Mouse (Mus musculus): Measurements from ENCODE around the gene Hist1h4b.
"Not testable (repeated sequence)": the region's sequence is repeated elsewhere in the genome, so short reads cannot be mapped to it uniquely, and the experiment has no call there.

Hist1h4b gene

DNA sequence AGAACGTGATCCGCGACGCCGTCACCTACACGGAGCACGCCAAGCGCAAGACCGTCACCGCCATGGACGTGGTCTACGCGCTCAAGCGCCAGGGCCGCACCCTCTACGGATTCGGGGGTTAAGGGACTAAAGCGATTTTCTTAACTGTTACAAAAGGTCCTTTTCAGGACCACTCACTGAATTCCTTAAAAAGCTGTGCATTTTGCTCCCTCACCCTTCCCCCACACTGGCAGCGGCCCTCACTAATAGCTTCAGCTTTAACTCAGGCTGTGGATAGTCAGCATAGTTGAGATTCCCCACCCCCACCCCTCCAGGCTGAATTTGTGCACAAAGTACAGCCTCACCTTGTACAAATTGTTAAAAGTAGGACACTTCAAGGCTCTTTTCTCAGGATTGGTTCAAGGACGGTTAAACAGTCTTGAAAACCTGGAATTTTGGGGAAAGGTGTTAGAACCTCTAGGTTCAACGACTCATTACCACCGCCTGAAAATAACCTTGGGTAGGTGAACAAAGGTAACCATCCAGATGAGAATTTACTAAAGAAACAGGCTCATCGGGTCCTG is 479 bp downstream of the Hist1h4b start:
- no peak for DNase-seq (ENCODE audit: low spot score)

DNA sequence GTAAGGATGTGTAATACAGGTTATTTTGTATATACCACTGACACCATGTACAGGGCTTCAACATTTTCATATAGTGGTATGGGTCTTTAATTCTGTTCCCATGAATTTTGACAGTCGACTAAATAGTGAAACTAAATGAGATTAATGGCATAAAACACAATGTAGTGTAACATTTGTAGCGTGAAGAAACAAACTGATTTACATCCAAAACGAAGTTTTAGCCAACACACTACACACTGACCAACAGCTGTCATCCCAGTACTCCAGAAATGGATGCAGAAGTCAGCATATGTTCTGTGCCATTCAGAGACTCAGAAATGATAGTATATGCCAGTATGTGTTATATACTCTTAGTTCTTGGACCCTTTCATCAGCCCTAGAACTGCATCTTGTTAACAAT is 1.1 kb downstream of the Hist1h4b start:
- peak; percentile 33 for DNase-seq (ENCODE audit: low spot score)

DNA sequence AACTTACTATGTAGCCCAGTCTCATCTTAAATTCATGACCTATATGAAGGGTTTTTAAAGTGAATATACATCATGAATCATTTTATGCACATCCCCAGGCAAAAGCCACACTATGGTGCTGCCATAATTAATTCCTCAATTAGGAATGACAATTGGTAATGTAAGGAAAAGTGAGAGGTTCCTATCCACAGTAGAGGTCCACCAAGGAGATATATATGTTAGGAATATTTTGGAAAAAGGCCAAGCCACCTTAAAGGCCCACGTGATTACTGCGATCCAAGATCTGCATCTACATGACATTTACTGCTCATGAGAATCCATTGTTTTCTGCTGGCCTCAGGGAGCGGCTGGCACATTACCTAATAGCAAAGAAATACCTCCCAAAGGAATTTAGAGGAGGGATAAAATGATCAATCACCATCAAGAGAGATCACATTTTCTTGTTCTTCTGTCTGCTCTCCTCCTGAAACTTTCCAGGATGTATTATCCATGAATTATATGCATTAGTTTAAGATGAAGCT is 2.5 kb downstream of the Hist1h4b start:
- DNase-seq (ENCODE audit: low spot score) = no peak

DNA sequence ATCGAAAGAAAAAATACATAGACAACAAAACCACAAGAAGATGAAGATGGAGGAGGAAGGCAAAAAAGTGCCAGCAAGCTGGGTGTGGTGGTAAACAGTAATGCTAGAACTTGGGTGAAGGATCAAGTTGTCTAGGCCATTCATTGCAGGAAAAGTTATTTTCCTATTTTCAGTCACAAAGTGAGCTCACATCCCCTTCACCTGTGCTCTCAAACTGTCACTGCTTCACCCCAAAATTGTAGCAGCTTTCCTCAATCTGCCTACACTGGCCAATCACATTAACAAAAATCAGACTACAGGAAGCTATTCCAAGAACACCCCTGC is 3.1 kb downstream of the Hist1h4b start:
- DNase-seq (ENCODE audit: low spot score) = no peak

DNA sequence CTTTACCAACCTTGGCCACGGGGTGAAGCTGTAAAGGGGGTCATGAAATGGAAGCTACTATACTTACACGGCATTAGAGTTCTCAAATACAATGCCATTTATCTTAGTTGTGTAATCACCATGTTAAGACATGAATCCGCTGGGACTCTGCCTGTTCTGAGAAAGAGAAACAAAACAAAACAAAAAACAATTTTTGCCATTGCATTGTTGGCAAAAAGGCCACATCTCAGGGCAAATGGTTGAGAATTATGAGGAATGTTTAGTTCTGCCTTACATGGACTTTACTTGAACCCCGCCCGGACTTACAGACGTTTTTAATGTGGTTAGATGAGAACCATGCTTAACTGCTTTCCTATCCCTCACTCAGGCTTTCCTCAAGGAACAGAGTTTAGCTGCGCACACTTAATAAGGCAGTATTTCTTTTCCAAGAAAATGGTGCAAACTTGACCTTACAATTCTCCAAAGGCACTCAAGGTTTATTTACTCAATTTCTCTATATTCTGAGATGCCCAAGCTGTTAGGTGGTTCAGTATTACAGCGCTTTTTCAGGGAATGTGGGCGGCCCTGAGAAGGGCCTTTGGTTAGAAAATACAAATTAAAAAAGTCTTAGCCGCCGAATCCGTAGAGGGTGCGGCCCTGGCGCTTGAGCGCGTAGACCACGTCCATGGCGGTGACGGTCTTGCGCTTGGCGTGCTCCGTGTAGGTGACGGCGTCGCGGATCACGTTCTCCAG is 3.6 kb downstream of the Hist1h4b start:
- peak; percentile 78 for DNase-seq (ENCODE audit: low spot score)

DNA sequence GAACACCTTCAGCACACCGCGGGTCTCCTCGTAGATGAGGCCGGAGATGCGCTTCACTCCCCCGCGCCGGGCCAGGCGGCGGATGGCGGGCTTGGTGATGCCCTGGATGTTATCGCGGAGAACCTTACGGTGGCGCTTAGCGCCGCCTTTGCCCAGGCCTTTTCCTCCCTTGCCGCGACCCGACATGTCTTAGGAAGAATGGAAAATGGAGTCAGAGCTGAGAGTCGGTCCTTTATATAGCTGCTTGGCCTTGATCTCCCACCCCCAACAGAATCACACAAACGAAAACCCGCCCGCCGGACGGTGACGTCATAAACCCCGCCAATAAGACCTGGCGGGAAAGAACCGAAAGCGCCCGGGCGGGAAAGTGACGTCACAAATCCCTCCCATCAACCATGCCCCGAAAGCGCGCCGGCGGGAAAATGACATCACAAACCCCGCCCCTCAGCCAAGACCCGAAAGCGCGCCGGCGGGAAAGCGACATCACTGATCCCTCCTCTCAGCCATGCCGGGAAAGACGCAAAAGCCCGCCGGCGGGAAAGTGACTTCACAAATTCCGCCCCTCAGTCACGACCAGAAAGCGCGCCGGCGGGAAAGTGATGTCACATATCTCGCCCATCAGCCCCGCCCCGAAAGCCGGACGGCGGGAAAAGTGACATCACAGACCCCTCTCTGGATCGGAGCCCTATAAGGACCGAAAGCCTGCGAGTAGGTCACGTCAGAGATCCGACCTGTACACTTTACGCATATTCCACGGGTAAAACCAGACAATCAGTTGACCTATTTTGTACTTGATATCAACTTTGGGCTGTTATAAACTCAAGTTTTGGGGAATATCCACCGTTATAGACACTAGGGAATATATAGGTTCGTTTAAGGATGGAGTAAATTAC is 4.4 kb downstream of the Hist1h4b start, which contains the start of gene Hist1h4a:
Gene Hist1h4a, minus strand, starts transcription at position 259 of the 893 bp plus-strand sequence.
- DNase-seq (ENCODE audit: low spot score) = peak; percentile 100

DNA sequence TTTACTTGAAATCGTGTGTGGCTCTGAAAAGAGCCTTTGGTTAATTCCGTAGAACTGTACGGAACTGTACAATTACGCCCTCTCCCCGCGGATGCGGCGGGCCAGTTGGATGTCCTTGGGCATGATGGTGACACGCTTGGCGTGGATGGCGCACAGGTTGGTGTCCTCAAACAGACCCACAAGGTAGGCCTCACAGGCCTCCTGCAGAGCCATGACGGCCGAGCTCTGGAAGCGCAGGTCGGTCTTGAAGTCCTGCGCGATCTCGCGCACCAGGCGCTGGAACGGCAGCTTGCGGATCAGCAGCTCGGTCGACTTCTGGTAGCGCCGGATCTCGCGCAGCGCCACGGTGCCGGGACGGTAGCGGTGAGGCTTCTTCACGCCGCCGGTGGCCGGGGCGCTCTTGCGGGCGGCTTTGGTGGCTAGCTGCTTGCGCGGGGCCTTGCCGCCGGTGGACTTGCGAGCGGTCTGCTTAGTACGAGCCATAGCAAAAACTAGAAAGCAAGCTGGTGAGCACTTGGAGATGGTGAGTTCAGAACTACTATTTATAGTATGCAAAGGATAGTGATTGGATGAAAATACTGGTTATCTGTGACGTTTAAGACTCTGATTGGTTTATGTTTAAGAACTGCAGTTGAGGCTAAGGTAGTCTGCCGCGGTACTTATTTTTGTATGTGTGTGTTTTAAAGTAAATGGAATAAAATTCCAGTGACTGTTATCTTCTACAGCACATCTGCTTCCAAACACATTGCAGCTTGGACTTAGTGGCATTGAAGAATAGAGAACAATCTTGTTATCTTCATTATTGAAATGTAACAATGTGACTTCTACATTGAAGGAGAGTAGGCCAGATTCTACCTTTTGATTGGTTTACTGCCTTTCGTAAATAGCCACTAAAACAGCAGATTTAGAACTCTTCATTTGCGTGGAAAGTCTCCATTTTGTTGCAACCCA is 5.3 kb downstream of the Hist1h4b start, which contains the start of gene Hist1h3a:
Gene Hist1h3a, minus strand, starts transcription at position 516 of the 951 bp plus-strand sequence.
- peak; percentile 92 for DNase-seq (ENCODE audit: low spot score)

DNA sequence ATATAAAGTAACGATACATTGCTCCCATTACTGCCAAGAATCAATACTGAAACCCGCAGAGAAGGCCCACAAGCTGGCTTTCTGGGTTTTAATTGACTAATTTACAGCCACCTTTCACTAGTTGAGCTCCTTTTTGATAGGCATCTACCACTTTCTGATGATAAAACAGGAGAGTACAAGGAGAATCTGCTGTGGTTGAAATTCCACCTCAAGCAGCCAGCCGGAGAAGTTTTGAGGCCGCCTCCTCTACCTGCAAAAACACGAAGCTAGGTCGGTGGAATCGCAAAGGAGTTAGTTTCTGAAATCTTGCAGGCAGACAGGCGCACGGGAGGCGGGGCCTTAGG is 6.4 kb downstream of the Hist1h4b start:
- no peak for DNase-seq (ENCODE audit: low spot score)

DNA sequence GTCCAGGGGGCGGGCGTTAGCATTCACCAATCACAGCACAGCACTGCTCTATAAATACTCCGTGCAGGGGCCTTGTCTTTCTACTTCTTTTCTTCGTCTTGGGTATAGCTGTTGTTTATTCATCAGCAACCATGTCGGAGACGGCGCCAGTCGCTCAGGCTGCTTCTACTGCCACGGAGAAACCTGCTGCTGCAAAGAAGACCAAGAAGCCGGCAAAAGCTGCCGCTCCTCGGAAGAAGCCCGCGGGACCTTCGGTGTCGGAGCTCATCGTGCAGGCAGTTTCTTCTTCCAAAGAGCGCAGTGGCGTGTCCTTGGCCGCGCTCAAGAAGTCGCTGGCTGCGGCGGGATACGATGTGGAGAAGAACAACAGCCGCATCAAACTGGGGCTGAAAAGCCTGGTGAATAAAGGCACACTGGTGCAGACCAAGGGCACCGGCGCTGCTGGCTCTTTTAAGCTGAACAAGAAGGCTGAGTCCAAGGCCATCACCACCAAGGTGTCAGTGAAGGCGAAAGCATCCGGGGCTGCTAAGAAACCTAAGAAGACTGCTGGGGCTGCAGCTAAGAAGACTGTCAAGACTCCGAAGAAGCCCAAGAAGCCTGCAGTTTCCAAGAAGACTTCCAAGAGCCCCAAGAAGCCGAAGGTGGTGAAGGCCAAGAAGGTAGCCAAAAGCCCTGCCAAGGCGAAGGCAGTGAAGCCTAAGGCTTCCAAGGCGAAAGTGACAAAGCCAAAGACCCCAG is 6.9 kb downstream of the Hist1h4b start, which contains the start of gene Hist1h1a:
Gene Hist1h1a, plus strand, starts transcription at position 81 of the 738 bp plus-strand sequence.
- peak; percentile 96 for DNase-seq (ENCODE audit: low spot score)

DNA sequence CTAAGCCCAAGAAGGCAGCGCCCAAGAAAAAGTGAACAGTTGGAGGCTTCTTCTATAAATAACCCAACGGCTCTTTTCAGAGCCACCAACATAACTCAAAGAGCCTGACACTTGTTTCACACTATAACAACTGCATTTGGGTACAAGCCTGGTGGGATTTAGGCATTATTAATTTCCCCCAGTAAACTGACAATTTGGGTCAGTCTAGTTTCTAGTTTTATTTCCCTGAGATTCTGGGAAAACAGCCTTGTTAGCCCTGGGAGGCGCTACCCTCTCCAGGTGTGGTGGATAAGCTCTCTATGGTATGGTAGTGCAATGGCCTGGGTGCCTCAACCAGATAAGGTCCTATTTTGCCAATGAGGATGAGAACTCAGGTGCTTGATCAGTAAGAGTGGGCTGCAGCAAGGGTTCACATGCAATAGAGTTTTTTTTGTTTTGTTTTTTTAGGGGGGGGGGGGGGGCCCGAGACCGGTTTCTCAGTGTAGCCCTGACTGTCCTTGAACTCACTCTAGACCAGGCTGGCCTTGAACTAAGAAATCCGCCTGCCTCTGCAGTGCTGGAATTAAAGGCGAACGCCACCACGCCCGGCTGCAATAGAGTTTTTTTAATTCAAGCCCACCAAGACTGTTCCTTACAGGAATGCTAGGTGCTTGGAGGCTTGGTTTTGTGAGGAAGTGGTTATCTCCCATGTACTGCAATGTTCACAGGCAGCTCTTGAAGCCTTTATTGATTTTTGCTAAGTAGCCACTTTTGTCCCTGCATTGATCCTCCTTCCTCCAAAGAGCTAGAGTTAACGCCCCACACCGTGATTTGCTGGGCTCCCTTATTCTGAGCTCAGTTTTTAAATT is 7.7 kb downstream of the Hist1h4b start:
- DNase-seq (ENCODE audit: low spot score) = peak; percentile 79

DNA sequence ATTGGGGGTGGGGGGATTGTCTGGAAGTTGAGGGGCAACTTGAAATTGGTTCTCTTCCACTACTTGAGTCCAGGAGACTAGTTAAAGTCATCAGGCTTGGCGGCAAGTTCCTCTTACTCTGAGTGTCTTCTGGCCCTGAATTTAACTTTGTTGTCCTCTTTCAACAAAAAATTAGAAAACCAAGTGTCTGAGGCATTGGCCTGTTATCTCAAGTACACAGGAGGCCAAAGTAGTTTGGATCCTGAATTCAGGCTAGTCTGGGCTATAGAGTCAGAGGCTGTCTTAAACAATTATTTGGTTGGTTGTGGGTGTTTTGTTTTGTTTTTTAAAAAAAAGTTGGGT is 8.3 kb downstream of the Hist1h4b start:
- peak; percentile 64 for DNase-seq (ENCODE audit: low spot score)

DNA sequence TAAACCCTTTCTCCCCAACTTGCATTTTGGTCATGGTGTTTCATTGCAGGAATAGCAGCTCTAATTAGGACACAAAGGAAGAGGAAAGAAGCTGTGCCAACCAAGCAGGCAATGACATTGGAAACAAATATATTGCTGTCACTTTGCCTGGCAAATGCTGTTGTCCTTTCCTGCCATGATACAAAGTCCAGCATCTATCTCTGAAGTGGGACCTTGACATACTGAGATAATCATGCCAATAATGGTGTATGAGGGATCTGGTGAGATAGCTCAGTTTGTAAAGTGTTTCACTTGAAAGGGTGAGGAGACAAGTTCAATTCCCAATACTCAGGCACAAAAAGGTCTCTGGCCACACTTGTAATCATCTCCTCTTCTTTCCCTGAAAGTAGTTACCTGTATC is 10.0 kb downstream of the Hist1h4b start:
- DNase-seq (ENCODE audit: low spot score) = no peak

DNA sequence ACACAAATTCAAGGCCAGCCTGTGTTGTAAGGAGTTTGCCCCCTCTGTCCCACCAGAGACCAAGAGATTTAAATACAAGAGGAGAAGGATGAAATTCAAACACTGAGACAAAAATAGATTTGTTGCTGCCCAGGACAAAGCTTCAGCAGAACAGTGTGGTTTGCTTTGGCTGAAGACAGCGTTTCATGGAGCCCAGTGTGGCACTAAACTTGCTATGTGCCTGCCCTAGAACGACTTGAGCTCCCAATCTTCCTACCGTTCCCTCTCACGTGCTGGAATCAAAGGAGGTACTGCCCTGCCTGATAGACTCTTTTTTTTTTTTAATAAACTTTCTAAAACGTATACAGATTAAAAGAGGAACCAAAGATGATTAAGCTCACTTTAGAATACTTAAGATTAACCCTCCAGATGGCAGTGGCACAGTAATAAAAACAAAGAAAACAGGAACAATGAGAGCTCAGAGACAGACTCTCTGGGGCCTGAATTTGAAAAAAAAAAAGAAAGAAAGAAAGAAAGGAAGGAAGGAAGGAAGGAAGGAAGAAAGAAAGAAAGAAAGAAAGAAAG is 12.1 kb downstream of the Hist1h4b start:
- no peak for DNase-seq (ENCODE audit: low spot score)

DNA sequence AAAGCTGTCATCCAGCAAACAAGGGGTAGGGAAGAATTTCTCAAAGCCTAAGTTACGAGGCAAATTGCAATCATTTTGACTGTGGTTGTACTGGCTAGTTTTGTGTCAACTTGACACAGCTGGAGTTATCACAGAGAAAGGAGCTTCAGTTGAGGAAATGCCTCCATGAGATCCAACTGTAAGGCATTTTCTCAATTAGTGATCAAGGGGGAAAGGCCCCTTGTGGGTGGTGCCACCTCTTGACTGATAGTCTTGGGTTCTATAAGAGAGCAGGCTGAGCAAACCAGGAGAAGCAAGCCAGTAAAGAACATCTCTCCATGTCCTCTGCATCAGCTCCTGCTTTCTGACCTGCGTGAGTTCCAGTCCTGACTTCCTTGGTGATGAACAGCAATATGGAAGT is 12.8 kb downstream of the Hist1h4b start, which contains the start of gene Trim38:
Gene Trim38, plus strand, starts transcription at position 301 of the 400 bp plus-strand sequence.
- DNase-seq (ENCODE audit: low spot score) = not testable (repeated sequence)

DNA sequence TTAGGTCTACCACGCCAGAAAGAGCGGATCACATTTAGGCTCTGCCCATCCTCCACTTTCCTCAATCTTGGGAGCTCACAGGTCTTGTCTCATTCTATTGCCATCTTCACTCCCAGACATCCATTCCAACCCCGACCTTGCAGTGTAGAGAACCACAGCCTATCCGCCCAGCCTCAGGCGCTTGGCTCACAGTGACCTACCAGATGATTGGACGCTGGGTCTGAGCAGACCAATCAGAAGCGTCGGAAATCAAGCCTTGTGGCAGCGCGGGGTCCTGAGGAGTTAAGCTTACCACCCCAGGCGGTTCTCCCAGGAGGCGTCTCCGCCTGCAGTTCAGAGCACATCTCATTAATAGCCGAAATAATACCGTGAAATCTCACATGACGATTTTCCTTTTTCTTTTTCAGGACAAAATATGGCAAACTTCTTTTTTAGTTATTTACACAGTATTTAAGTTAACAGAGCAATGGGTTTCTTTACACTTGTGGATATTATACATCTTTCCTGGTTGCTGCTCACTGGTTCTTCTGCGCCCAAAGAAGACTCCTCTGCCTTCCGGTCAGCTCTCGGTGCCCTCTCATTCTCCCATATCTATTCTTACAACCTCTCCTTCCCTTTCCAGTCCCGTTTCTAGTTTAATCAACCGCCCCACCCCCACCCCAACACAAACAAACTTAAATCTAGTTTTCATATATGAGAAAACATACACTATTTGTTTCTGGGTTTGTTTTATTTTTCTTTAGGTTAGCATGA is 15.9 kb downstream of the Hist1h4b start:
- peak; percentile 84 for DNase-seq (ENCODE audit: low spot score)

DNA sequence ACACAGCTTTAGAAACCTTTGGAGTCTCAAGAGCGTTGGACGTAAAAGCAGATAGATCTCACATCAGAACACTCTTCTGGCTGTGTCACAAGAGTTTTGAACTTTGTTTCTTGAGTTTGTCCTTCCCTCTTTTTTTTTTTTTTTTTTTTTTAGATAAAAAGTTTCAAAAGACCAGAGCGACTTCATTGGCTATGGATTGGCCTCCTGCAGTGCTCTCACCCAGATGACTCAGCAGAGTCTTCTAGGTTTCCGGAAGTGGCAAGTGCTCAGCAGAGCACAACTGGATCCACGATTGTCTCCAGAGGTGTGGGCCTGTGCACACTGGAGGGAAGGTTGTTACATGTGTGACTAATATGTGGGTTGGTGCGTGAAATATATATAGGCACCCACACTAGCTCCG is 21.5 kb downstream of the Hist1h4b start:
- no peak for DNase-seq (ENCODE audit: low spot score)

DNA sequence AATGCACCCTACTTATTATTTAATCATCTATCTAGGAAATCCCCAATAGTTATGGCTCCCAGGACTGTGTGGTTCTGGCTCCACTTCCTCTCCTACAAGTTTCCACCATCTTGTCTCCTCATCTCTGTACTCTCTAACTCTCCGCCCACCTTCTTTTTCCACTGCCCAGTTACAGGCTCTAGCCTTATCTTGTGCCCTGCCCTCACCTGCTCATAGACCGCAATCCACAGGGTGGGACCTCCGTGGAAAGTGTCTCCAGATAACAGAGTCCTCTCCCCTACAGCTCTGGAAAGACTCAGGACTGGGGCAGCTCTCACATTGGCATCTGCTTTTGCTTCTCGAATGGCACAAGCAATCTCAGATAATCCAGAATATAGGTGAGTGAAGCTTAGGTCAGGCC is 22.2 kb downstream of the Hist1h4b start:
- DNase-seq (ENCODE audit: low spot score) = no peak

DNA sequence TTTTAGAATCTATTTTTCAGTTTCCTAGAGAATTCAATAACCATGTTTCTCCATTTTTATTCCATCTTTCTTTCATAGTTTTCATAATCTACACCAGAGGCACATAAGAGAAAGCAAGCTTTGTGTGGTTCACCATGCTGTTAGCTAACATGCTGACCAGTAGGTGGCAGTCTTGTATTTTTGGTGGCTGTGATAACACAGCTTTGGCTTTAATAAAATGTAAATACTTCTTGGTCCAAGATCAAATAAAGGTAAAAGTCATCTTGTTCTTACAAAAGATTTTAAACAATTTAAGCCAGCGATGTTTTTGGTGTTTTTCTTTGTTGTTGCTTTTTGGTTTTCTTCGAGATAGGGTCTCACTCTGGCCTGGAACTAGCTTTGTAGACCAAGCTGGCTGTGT is 35.7 kb downstream of the Hist1h4b start:
- peak; percentile 64 for DNase-seq (ENCODE audit: low spot score)

DNA sequence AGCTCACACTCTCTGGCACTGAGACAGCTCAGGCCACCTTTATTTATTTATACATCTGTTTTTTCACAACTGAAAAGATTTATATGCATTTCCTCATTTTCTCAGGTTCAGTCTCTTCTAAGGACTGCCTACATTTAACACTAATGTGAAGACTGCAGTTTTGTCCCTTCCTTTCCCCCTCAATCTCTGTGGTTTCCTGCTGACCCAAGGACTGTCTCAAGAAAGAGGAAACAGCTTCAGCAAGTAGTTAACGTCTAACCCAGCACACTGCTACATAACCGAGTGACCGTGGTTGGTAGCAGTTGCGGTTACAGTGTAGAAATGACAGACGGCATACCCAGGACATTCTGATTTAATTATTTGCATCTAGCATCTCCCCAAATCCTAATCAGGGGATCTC is 42.6 kb downstream of the Hist1h4b start:
- DNase-seq (ENCODE audit: low spot score) = no peak

Measured in c-Kit-positive CD71-positive TER-119-positive erythroid progenitor cells, embryonic 14.5 days (primary cell).